Mouse (Mus musculus) thymus, adult 2 months (tissue): ENCODE measurements around the gene Bsnd.

Experiments
- CTCF ChIP-seq: fragments of 200-500 bp; IDR thresholded peaks from 2 replicates; pipeline ENCODE4 v1.5.1; 2012; ENCODE audit warnings: mild to moderate bottlenecking, control low read depth, low read length, moderate library complexity, borderline replicate concordance; ENCODE audit not compliant: control insufficient read depth, poor library complexity, insufficient read depth; ENCODE audit errors: extremely low read depth
- POLR2A ChIP-seq: fragments of 200-500 bp; IDR thresholded peaks from 2 replicates; pipeline ENCODE4 v1.6.1; 2012; ENCODE audit warnings: mild to moderate bottlenecking, low read length, control low read depth, moderate library complexity; ENCODE audit not compliant: control insufficient read depth, poor library complexity, insufficient read depth; ENCODE audit errors: extremely low read depth

- TF ChIP-seq POLR2A (no peak), CTCF (no peak)
These were observed 21.2 kb downstream of the Bsnd start for GRCm38 (mm10) chr4:106470921-106471320.
